Mouse (Mus musculus) spleen, postnatal 10 days (tissue): ENCODE results near the gene Ppif.
A peak's percentile ranks its signal among the peaks of the same experiment; 100 is the strongest.

Experiments
- DNase-seq, 2 experiments: peaks; one replicate each; pipeline ENCODE4 v3.0.0; 2021 to 2022; ENCODE audit warnings: low spot score in 2 of 2

Ppif gene

GRCm38 (mm10) chr14:25736140-25736539, 42.2 kb downstream of the Ppif start:
- no peak for DNase-seq

- no peak for DNase-seq
Measured at GRCm38 (mm10) chr14:25736589-25736988, 42.6 kb downstream of the Ppif start.

- DNase-seq: no peak
Measured at GRCm38 (mm10) chr14:25738591-25739001, 44.6 kb downstream of the Ppif start.

DNA sequence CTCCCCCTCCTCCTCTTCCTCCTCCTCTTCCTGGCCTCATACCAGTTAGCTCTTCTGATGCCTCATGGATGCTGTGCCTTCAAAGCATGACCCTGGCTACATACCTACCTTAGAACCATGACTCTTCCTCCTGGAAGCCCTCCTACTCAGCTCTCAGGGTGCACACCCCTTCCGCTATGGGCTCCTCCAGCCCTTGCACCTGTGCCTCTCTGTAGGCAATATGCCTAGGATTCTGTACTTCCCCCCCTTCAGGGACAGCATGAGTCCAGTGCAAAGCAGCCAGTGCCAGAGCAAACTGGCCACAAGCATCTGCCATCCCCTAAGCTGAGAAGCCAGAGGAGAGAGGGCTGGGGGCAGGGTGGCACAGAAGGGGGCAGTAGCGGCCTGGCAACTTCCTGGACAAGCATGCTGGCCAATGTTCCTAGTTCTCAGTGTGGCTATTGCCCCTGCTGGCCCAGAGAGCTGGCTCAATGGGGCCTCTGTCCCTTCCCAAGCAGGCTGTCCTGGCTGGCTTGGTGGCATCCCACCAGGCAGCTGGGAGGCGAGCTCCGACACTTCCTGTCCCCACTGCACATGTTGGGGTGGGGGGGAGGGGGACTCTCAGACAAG, 46.1 kb downstream of the Ppif start:
- DNase-seq: no peak

GRCm38 (mm10) chr14:25741211-25741610, 47.3 kb downstream of the Ppif start:
- DNase-seq: no peak

GRCm38 (mm10) chr14:25741840-25742367, 48.0 kb downstream of the Ppif start:
- no peak for DNase-seq

GRCm38 (mm10) chr14:25742943-25743342, 49.0 kb downstream of the Ppif start:
- no peak for DNase-seq

DNA sequence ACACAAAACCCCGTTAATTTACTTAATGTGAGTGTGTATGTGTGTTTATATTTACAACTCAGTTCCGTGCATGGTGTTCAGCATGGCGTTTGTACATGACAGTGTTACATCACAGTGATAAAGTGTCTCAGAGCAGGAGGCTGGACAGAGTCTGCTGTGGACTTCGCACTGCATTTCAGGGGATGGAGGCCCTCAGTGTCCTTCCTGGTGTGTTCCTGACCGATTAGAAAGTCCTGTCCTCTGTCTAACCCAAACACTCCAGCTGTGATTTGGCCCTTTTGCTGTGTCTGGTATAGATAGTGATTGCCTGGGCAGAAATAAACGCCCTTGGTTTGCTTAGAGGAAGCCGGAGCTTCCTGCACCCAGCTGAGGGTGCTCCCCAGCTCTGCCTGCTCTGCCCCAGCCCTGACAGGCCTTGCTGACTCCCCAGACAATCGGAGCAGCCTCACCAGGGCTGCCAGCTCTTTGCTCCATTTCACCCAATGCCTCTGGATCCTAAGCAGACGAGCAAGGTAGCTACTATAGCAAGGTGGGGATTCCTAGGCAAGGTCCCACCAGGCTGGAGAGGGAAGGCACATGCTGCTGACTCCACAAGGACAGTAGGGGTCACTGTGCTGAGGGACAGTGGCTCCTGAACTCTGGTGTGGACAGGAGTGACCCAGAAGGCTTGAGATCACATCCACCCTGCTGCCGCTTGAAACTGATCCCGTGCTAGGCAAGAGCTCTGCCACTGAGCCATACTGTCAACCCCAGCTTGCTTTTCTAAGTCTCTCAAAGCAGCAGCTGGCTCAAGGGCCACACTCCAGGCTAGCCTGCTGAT, 51.6 kb downstream of the Ppif start:
- peak in 1 of 2 experiments; percentile 28 for DNase-seq

- no peak for DNase-seq
Measured at GRCm38 (mm10) chr14:25746371-25746770, 52.4 kb downstream of the Ppif start.

- peak; percentile 23 to 82 for DNase-seq
Measured at GRCm38 (mm10) chr14:25746971-25747945, 53.3 kb downstream of the Ppif start.

- DNase-seq: peak in 1 of 2 experiments; percentile 64
Measured at GRCm38 (mm10) chr14:25747996-25748756, 54.2 kb downstream of the Ppif start.

GRCm38 (mm10) chr14:25749143-25749909, 55.4 kb downstream of the Ppif start:
- no peak for DNase-seq
